Mouse (Mus musculus) midbrain, embryonic 15.5 days (tissue): ENCODE results near the gene Gaa. TPM values are rescaled to one million over a fixed set of nuclear protein-coding genes. Genes with fewer than 3 reads are reported as not detected.
A peak's percentile ranks its signal among the peaks of the same experiment; 100 is the strongest.
"Not testable (repeated sequence)": the region's sequence is repeated elsewhere in the genome, so short reads cannot be mapped to it uniquely, and the experiment has no call there.

ENCODE experiments used
- ATAC-seq: fragments of 200-750 bp; cut with Nextera tagmentation; replicated peaks from 2 replicates; pipeline ENCODE4 v1.8.0; 2017; ENCODE audit warnings: moderate TSS enrichment
- H3K27ac ChIP-seq: fragments of 300-500 bp; sonication (generic); 2 replicates; pipeline ENCODE4 v1.5.1; 2015; ENCODE audit warnings: mild to moderate bottlenecking, inconsistent platforms
- H3K27me3 ChIP-seq: fragments of 300-500 bp; sonication (generic); replicated peaks from 2 replicates; pipeline ENCODE4 v1.6.1; 2015; ENCODE audit warnings: inconsistent platforms
- H3K36me3 ChIP-seq: fragments of 300-500 bp; sonication (generic); replicated peaks from 2 replicates; pipeline ENCODE4 v1.6.1; 2015; ENCODE audit warnings: inconsistent platforms
- H3K4me1 ChIP-seq: fragments of 300-500 bp; sonication (generic); 2 replicates; pipeline ENCODE4 v1.6.1; 2015; ENCODE audit warnings: inconsistent platforms
- H3K4me2 ChIP-seq: fragments of 300-500 bp; sonication (generic); 2 replicates; pipeline ENCODE4 v1.6.1; 2015; ENCODE audit warnings: inconsistent platforms, mild to moderate bottlenecking, moderate library complexity
- H3K4me3 ChIP-seq: fragments of 300-500 bp; sonication (generic); 2 replicates; pipeline ENCODE4 v1.5.1; 2015; ENCODE audit warnings: mild to moderate bottlenecking, inconsistent platforms
- H3K9ac ChIP-seq: fragments of 300-500 bp; sonication (generic); 2 replicates; pipeline ENCODE4 v1.6.1; 2015; ENCODE audit warnings: mild to moderate bottlenecking, inconsistent platforms
- H3K9me3 ChIP-seq: fragments of 300-500 bp; sonication (generic); 2 replicates; pipeline ENCODE4 v1.6.1; 2016; ENCODE audit warnings: inconsistent platforms
- WGBS: fragments of 180-500 bp; shearing (Covaris S2); methylation state at CpG from one replicate; pipeline ENCODE4 v1.1.7; 2015; ENCODE audit warnings: mixed read lengths; 5-methylcytosine and 5-hydroxymethylcytosine counted together
- polyA plus RNA-seq: library from polyadenylated mRNA; unstranded; fragments of >200 nt; fragmentation: Nextera tagmentation; extraction: Ambion mirVana; gene quantifications from 2 replicates; pipeline ENCODE4 v1.2.1, GENCODE M21; 2015

Gene Gaa
- polyA plus RNA-seq, 1 experiment from 2014 or later = 95.3 TPM

GRCm38 (mm10) chr11:119235596-119235995 lies 32.1 kb upstream of the Gaa start:
- WGBS = 88% methylated on average over 4 of the region's 4 CpGs
- Histone ChIP-seq H3K27ac (no peak overlapping the region), H3K27me3 (no peaks in the 10 kb centered on the region), H3K9me3 (no peaks in the 10 kb centered on the region), H3K4me1 (peaks cover 7% of the 10 kb centered on the region; the same call in 1 of the 2 replicates), H3K4me2 (no peak overlapping the region), H3K9ac (no peak overlapping the region), H3K36me3 (0 out of 2 replicates have a peak, but pooled peaks cover 3% of the 10 kb centered on the region), H3K4me3 (no peak overlapping the region)
- no peak for ATAC-seq

DNA sequence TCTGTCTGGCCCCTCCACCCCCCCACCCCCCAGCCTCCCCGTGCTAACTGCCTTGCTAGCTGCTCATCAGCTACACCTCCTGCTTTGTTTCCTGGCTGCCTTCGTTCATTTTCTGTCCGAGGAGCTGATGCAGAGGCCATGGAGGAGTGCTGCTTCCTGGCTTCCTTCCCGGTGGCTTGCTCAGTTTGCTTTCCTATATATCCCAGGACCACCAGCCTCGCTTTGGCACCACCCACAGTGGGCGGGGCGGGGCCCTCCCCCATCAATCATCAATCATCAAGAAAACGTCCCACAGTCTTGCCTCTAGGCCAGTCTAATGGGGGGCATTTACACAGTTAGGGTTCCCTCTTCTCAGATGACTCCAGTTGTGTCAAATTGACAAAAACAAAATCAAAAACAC lies 31.3 kb upstream of the Gaa start:
- no peak overlapping the region for H3K9ac ChIP-seq
- no peaks in the 10 kb centered on the region for H3K27me3 ChIP-seq
- 0 out of 2 replicates have a peak, but pooled peaks cover 3% of the 10 kb centered on the region for H3K36me3 ChIP-seq
- peaks cover 6% of the 10 kb centered on the region; the same call in 1 of the 2 replicates for H3K4me1 ChIP-seq
- no peak overlapping the region for H3K4me2 ChIP-seq
- no peak overlapping the region for H3K4me3 ChIP-seq
- 44% methylated on average over 8 of the region's 8 CpGs for WGBS
- ATAC-seq = no peak
- H3K9me3 ChIP-seq = no peaks in the 10 kb centered on the region
- no peak overlapping the region for H3K27ac ChIP-seq

DNA sequence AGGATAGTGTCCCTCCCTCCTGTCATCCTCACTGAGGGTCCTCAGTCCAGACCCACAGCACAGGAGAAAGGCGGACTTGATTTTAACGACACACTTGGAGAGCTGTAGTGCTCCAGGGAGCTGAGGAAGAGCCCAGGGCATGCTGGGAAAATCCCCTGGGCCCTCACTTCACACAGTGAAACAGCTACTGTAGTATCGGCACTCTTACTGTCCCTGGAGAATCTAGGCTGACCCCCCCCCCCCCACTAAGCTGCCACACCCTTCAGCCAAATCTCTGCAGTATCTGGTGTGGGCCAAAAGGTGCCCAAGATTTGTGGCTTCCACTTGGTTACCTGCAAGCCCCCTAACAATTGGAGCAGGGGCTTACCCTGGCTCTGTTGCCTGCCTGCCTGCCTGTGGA lies 30.7 kb upstream of the Gaa start:
- H3K4me1 ChIP-seq = peaks cover 6% of the 10 kb centered on the region; the same call in 1 of the 2 replicates
- no peak for ATAC-seq
- no peak overlapping the region for H3K9ac ChIP-seq
- H3K4me3 ChIP-seq = no peak overlapping the region
- 40% methylated on average over 3 of the region's 3 CpGs for WGBS
- H3K9me3 ChIP-seq = no peaks in the 10 kb centered on the region
- no peak overlapping the region for H3K4me2 ChIP-seq
- H3K27ac ChIP-seq = no peak overlapping the region
- no peaks in the 10 kb centered on the region for H3K27me3 ChIP-seq
- 0 out of 2 replicates have a peak, but pooled peaks cover 3% of the 10 kb centered on the region for H3K36me3 ChIP-seq

DNA sequence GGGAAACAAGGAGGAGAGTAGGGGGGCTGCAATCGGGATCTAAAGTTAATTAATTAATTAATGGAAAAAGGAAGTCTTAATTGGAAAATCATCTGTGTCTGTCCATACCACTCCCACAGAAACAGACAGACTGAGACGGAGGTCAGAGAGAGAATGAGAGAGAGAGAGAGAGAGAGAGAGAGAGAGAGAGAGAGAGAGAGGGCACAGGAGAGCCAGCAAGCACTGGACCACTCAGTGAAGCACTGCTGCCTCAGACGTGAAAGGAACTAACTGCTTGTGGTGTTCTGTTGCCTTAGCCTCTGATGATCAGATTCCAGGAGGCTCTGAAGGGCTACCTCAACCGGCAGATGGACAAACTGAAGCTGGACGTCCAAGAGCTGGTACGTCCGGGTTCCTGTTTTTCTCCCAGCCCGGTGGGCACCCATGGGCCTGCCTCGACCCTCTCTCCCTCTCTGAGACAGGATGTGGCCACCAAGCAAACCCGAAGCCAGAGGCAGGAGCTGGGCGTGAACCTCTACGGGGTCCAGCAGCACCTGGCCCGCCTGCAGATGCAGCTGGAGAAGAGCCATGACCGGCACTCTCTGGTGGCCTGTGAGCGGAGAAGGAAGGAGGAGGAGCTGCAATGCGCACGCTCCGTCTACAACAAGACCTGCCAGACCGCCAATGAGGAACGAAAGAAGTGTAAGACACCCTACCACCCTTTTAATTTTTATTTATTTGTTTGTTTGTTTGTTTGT lies 30.0 kb upstream of the Gaa start:
- no peak overlapping the region for H3K9ac ChIP-seq
- peak overlapping the region; percentile 31; the same call in 1 of the 2 replicates for H3K27ac ChIP-seq
- peak overlapping the region; percentile 43 for H3K4me2 ChIP-seq
- H3K27me3 ChIP-seq = no peaks in the 10 kb centered on the region
- H3K4me1 ChIP-seq = peaks cover 6% of the 10 kb centered on the region; the same call in 1 of the 2 replicates
- peak overlapping the region; percentile 23 for H3K4me3 ChIP-seq
- no peaks in the 10 kb centered on the region for H3K9me3 ChIP-seq
- 40% methylated on average over 20 of the region's 20 CpGs for WGBS
- 0 out of 2 replicates have a peak, but pooled peaks cover 3% of the 10 kb centered on the region for H3K36me3 ChIP-seq
- peak; percentile 38; the same call in 1 of the 2 replicates for ATAC-seq

DNA sequence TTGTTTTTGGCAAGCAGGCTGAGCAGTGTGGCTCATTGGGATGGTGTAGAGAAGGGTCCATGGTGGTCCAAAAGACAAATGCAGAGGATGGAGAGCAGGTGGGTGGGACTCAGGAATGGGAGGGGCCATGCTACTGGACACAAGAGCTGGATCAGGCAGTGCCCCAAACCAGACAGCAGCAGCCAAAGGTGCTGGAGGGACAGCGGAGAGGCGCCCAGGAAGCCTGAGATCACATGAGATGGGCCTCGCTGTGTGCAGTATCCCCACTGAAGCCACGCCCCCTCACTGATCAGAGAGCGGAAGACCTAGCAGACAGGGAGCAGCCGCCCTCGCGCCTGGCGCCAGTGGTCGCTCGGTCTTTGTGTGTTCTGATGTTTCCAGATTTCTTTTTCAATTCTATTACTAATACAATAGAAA lies 29.4 kb upstream of the Gaa start:
- Histone ChIP-seq H3K4me2 (peak overlapping the region; percentile 43), H3K9ac (no peak overlapping the region), H3K4me1 (peaks cover 6% of the 10 kb centered on the region; the same call in 1 of the 2 replicates), H3K27ac (peak overlapping the region; percentile 17; the same call in 1 of the 2 replicates), H3K9me3 (no peaks in the 10 kb centered on the region), H3K27me3 (no peaks in the 10 kb centered on the region), H3K36me3 (0 out of 2 replicates have a peak, but pooled peaks cover 3% of the 10 kb centered on the region), H3K4me3 (peak overlapping the region; percentile 23)
- peak; percentile 72 for ATAC-seq
- 25% methylated on average over 11 of the region's 11 CpGs for WGBS

GRCm38 (mm10) chr11:119239480-119239879 lies 28.2 kb upstream of the Gaa start:
- Histone ChIP-seq H3K4me2 (no peak overlapping the region), H3K36me3 (0 out of 2 replicates have a peak, but pooled peaks cover 3% of the 10 kb centered on the region), H3K27me3 (no peaks in the 10 kb centered on the region), H3K27ac (no peak overlapping the region), H3K4me3 (no peak overlapping the region), H3K9me3 (no peaks in the 10 kb centered on the region), H3K4me1 (peaks cover 6% of the 10 kb centered on the region; the same call in 1 of the 2 replicates), H3K9ac (no peak overlapping the region)
- ATAC-seq = no peak
- 87% methylated on average over 12 of the region's 12 CpGs for WGBS

GRCm38 (mm10) chr11:119245543-119245942 lies 22.1 kb upstream of the Gaa start:
- not testable (repeated sequence) for H3K27me3 ChIP-seq, ATAC-seq, H3K4me2 ChIP-seq, H3K9ac ChIP-seq, H3K27ac ChIP-seq, H3K9me3 ChIP-seq, H3K4me3 ChIP-seq, H3K4me1 ChIP-seq, H3K36me3 ChIP-seq
- WGBS = 93% methylated on average over 6 of the region's 6 CpGs

DNA sequence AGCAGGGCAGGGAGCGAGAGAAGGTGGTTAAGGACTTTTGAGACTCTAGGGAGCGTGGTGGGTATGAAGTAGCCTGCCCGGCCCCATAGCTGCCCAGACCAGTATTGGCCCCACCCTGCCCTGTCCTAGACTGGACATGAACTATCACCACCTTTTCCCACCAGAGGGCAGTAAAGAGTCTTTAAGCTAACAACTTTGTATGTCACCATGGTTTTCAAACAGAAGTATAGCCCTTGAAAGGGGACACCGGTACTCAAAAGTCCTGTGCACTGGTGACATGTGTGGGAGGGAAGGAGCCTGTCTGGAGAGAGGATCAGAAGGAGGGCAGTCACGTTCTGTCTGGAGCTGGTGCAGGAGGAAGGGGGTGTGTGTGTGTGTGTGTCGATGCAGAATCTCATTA lies 18.7 kb upstream of the Gaa start:
- ATAC-seq = no peak
- H3K9me3 ChIP-seq = no peaks in the 10 kb centered on the region
- H3K4me3 ChIP-seq = no peak overlapping the region
- no peak overlapping the region for H3K9ac ChIP-seq
- H3K27ac ChIP-seq = no peak overlapping the region
- 32% methylated on average over 6 of the region's 6 CpGs for WGBS
- H3K4me1 ChIP-seq = peaks cover 20% of the 10 kb centered on the region
- no peak overlapping the region for H3K4me2 ChIP-seq
- no peaks in the 10 kb centered on the region for H3K36me3 ChIP-seq
- H3K27me3 ChIP-seq = no peaks in the 10 kb centered on the region

- no peaks in the 10 kb centered on the region for H3K9me3 ChIP-seq
- no peaks in the 10 kb centered on the region for H3K36me3 ChIP-seq
- peaks cover 20% of the 10 kb centered on the region for H3K4me1 ChIP-seq
- H3K4me3 ChIP-seq = no peak overlapping the region
- no peak overlapping the region for H3K27ac ChIP-seq
- ATAC-seq = no peak
- WGBS = 74% methylated on average over 17 of the region's 17 CpGs
- no peaks in the 10 kb centered on the region for H3K27me3 ChIP-seq
- no peak overlapping the region for H3K4me2 ChIP-seq
- no peak overlapping the region for H3K9ac ChIP-seq
These were observed 16.7 kb upstream of the Gaa start for GRCm38 (mm10) chr11:119250998-119251397.

DNA sequence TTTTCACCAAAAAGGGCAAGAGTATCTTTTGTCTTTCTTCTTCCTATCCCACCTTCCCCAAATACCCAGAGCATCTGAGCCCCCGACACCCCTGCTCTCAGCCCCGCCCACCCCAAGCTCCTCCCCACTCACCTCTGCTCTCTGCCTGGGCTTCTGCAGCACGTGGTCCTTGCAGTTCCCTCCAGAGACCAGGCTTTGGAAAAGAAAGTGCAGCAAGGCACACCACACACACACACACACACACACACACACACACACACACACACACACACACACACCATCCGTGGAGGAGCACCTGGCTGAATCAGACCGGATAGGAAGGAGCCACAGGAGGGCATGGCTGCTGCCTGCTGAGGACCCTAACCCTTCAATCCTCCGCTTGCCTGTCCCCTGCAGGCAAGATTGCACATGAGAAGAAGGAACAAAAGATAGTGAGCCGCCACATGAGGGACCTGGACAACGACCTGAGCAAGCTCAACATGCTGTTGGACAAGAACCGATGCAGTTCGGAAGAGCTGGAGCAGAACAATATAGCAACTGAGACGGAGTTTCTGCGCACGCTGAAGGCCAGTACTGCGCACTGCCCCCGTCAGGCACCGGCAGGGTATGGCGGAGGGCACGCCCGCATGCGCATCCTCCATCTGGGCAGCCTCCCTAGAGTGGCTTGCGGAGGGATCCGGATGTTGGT lies 14.7 kb upstream of the Gaa start:
- Histone ChIP-seq H3K27me3 (no peaks in the 10 kb centered on the region), H3K36me3 (no peaks in the 10 kb centered on the region), H3K4me1 (peaks cover 20% of the 10 kb centered on the region), H3K27ac (peak overlapping the region; percentile 56), H3K9ac (0 out of 2 replicates have a peak overlapping the region, but pooled peaks have one; percentile 21), H3K9me3 (no peaks in the 10 kb centered on the region), H3K4me2 (peak overlapping the region; percentile 48), H3K4me3 (peak overlapping the region; percentile 28)
- peak; percentile 82 for ATAC-seq
- WGBS = 8% methylated on average over 22 of the region's 22 CpGs

- WGBS = 88% methylated on average over 5 of the region's 5 CpGs
- not testable (repeated sequence) for H3K27me3 ChIP-seq
These were observed 11.1 kb upstream of the Gaa start for GRCm38 (mm10) chr11:119256557-119256956.

GRCm38 (mm10) chr11:119258216-119258571 lies 9.5 kb upstream of the Gaa start:
- Histone ChIP-seq H3K27me3 (no peaks in the 10 kb centered on the region), H3K9me3 (no peaks in the 10 kb centered on the region), H3K27ac (peak overlapping the region; percentile 71), H3K4me3 (peak overlapping the region; percentile 26), H3K4me1 (peaks cover 4% of the 10 kb centered on the region), H3K4me2 (peak overlapping the region; percentile 42), H3K9ac (no peak overlapping the region), H3K36me3 (no peaks in the 10 kb centered on the region)
- WGBS = 64% methylated on average over 9 of the region's 9 CpGs
- no peak; the same call in 1 of the 2 replicates for ATAC-seq

More at GRCm38 (mm10) chr11:119256557-119256956, 11.1 kb upstream of the Gaa start:
- not testable (repeated sequence) for H3K4me3 ChIP-seq, H3K9me3 ChIP-seq, H3K9ac ChIP-seq, H3K36me3 ChIP-seq, H3K27ac ChIP-seq, ATAC-seq, H3K4me2 ChIP-seq
- H3K4me1 ChIP-seq = peaks cover 20% of the 10 kb centered on the region
